Mouse (Mus musculus): ENCODE data around the gene Mrtfa. TPM values are rescaled to one million over a fixed set of nuclear protein-coding genes. Genes with fewer than 3 reads are reported as not detected.

The Mrtfa gene
- polyA plus RNA-seq, 1 experiment from 2014 or later = 26.2 TPM

DNA sequence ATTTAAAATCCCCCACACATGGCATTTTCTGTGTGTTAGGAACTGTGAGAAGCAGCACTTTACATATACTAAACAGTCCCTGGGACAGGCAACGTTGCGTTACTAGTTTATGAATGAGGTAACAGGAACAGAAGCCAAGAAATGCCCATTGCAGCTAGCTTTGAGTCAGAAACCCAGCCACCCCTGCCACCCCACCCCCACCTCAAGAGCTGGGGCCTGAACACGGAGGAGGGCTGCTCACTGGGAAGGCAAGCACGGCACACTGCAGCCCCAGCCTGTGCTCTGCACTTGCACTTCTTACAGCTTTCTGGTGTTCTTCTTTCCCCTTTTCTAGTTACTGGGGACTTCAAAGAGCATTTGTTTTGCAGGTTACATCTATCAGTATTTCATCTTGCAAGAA is 93.1 kb downstream of the Mrtfa start:
- Histone ChIP-seq H3K27me3 (ENCODE audit: control insufficient read depth, insufficient read depth, low read length) (no peaks in the 10 kb centered on the region), H3K4me3 (replicated peaks; ENCODE audit: low read length) (no peak overlapping the region), H3K9ac (ENCODE audit: low read length) (no peak overlapping the region), H3K4me2 (ENCODE audit: low read depth, low read length) (no peak overlapping the region), H3K27ac (ENCODE audit: low read length) (peak overlapping the region; percentile 25; the same call in 1 of the 2 replicates), H3K36me3 (ENCODE audit: control insufficient read depth, insufficient read depth, low read length) (no peaks in the 10 kb centered on the region), H3K9me3 (replicated peaks; ENCODE audit: control insufficient read depth, low read length) (no peaks in the 10 kb centered on the region), H3K4me1 (ENCODE audit: control insufficient read depth, insufficient read depth, low read length) (peaks cover 14% of the 10 kb centered on the region)
- ATAC-seq (ENCODE audit: insufficient read depth, low FRiP score) = peak; percentile 37; the same call in 1 of the 2 replicates
- 30% methylated on average over 4 of the region's 4 CpGs for WGBS

DNA sequence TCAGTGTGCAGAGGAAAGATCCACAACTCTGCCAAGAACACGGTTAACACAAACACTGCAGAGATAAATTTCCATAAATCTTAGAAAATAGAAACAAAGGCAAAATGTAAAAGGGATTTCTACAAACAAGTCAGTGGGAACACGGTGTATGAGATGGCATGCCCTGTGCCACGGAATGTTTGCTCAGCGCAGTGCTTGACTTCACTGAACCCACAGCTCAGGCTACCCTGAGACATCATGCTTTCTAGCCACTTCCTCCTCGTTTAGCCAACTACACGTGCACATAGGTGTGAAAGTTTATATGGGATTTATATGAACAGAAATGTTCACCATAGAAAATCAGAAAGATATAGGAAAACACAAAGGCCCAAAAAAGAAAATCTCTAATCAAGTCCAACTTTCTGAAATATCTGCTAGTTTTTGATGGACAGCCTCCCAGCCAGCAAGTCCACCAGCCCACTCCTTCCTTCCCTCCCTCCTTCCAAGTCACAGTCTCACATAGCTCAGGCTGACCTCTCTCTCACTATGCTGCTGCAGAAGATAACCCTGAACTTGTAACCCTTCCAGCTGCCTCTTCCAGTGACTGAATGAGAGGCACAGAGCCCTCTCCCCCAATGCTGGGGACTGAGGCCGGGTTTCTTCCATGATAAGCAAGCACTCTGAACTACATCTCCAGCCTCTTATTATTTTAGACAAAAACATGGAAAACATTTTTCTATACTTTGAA is 94.1 kb downstream of the Mrtfa start:
- H3K4me3 ChIP-seq (replicated peaks; ENCODE audit: low read length) = no peak overlapping the region
- peaks cover 16% of the 10 kb centered on the region for H3K4me1 ChIP-seq (ENCODE audit: control insufficient read depth, insufficient read depth, low read length)
- no peaks in the 10 kb centered on the region for H3K36me3 ChIP-seq (ENCODE audit: control insufficient read depth, insufficient read depth, low read length)
- H3K9ac ChIP-seq (ENCODE audit: low read length) = no peak overlapping the region
- no peak overlapping the region for H3K4me2 ChIP-seq (ENCODE audit: low read depth, low read length)
- no peaks in the 10 kb centered on the region for H3K9me3 ChIP-seq (replicated peaks; ENCODE audit: control insufficient read depth, low read length)
- WGBS = 27% methylated on average over 7 of the region's 7 CpGs
- H3K27me3 ChIP-seq (ENCODE audit: control insufficient read depth, insufficient read depth, low read length) = no peaks in the 10 kb centered on the region
- peak overlapping the region; percentile 52; the same call in 1 of the 2 replicates for H3K27ac ChIP-seq (ENCODE audit: low read length)
- peak; percentile 66; the same call in 1 of the 2 replicates for ATAC-seq (ENCODE audit: insufficient read depth, low FRiP score)

DNA sequence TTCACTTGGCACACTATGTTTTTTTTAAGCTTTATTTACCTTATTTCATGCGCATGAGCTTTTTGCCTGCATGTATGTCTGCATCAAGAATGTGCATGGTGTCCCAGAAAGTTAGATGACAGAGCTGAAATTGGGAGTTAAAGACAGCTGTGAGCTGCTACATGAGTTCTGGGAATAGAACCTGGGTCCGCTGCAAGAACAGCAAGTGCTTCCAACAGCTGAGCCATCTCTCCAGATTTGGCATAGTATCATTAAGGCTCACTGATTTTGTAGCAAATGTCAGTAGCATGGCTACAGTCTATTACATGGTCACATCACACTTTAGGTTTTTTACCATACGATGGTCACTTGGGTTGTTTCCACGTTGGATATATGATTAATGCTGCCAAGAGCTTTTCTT is 97.5 kb downstream of the Mrtfa start:
- no peak overlapping the region for H3K9ac ChIP-seq (ENCODE audit: low read length)
- no peaks in the 10 kb centered on the region for H3K36me3 ChIP-seq (ENCODE audit: control insufficient read depth, insufficient read depth, low read length)
- no peaks in the 10 kb centered on the region for H3K9me3 ChIP-seq (replicated peaks; ENCODE audit: control insufficient read depth, low read length)
- H3K4me2 ChIP-seq (ENCODE audit: low read depth, low read length) = no peak overlapping the region
- no peak overlapping the region for H3K27ac ChIP-seq (ENCODE audit: low read length)
- H3K4me1 ChIP-seq (ENCODE audit: control insufficient read depth, insufficient read depth, low read length) = peaks cover 26% of the 10 kb centered on the region
- ATAC-seq (ENCODE audit: insufficient read depth, low FRiP score) = no peak
- H3K27me3 ChIP-seq (ENCODE audit: control insufficient read depth, insufficient read depth, low read length) = no peaks in the 10 kb centered on the region
- 72% methylated on average over 4 of the region's 4 CpGs for WGBS
- H3K4me3 ChIP-seq (replicated peaks; ENCODE audit: low read length) = no peak overlapping the region

DNA sequence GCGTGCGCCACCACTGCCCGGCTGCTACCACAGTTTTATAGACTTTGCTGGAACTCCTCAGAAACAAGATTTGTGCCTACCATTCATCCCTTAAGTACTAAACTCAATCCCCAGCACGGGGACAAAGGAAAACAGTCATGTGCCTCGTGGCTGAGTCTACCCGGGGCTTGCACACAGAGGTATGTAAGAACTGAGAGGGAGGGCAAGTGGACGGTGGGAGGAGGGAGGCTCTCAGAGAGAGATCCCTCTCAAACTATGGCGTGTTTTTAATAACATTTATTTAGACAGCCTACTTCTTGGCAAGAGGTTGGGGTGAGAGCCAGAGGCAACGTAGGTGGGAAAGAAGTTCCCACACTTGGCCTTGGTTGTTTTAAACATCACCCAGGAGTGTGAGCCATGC is 98.8 kb downstream of the Mrtfa start:
- Histone ChIP-seq H3K27me3 (ENCODE audit: control insufficient read depth, insufficient read depth, low read length) (no peaks in the 10 kb centered on the region), H3K4me3 (replicated peaks; ENCODE audit: low read length) (no peak overlapping the region), H3K27ac (ENCODE audit: low read length) (peak overlapping the region; percentile 66), H3K4me2 (ENCODE audit: low read depth, low read length) (no peak overlapping the region), H3K4me1 (ENCODE audit: control insufficient read depth, insufficient read depth, low read length) (peaks cover 29% of the 10 kb centered on the region), H3K9me3 (replicated peaks; ENCODE audit: control insufficient read depth, low read length) (no peaks in the 10 kb centered on the region), H3K9ac (ENCODE audit: low read length) (no peak overlapping the region), H3K36me3 (ENCODE audit: control insufficient read depth, insufficient read depth, low read length) (no peaks in the 10 kb centered on the region)
- WGBS = 53% methylated on average over 9 of the region's 9 CpGs
- peak; percentile 57; the same call in 1 of the 2 replicates for ATAC-seq (ENCODE audit: insufficient read depth, low FRiP score)

DNA sequence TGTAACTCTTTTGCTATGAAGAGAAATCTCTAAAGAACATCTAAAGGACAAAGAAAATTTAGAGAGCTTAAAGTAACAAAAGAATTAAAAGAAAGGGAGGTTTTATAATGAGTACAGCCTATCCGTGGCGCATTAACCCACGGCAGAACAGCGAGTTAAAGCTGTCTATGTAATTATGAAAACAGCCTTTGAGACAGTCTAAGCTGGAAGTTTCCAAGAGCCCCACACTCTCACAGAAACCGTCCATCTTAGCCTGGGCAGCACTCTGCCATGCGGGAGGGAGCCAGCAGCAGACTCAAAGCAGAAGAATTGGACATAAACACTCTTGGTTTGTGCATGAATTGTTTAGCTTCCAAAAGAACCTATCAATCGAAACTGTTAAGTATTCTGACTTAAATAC is 103.0 kb downstream of the Mrtfa start:
- Histone ChIP-seq H3K27me3 (ENCODE audit: control insufficient read depth, insufficient read depth, low read length) (no peaks in the 10 kb centered on the region), H3K9me3 (replicated peaks; ENCODE audit: control insufficient read depth, low read length) (no peaks in the 10 kb centered on the region), H3K4me2 (ENCODE audit: low read depth, low read length) (no peak overlapping the region), H3K9ac (ENCODE audit: low read length) (0 out of 2 replicates have a peak overlapping the region, but pooled peaks have one; percentile 36), H3K27ac (ENCODE audit: low read length) (peak overlapping the region; percentile 66), H3K4me3 (replicated peaks; ENCODE audit: low read length) (no peak overlapping the region), H3K36me3 (ENCODE audit: control insufficient read depth, insufficient read depth, low read length) (no peaks in the 10 kb centered on the region), H3K4me1 (ENCODE audit: control insufficient read depth, insufficient read depth, low read length) (peaks cover 43% of the 10 kb centered on the region)
- WGBS = 34% methylated on average over 7 of the region's 7 CpGs
- no peak for ATAC-seq (ENCODE audit: insufficient read depth, low FRiP score)

DNA sequence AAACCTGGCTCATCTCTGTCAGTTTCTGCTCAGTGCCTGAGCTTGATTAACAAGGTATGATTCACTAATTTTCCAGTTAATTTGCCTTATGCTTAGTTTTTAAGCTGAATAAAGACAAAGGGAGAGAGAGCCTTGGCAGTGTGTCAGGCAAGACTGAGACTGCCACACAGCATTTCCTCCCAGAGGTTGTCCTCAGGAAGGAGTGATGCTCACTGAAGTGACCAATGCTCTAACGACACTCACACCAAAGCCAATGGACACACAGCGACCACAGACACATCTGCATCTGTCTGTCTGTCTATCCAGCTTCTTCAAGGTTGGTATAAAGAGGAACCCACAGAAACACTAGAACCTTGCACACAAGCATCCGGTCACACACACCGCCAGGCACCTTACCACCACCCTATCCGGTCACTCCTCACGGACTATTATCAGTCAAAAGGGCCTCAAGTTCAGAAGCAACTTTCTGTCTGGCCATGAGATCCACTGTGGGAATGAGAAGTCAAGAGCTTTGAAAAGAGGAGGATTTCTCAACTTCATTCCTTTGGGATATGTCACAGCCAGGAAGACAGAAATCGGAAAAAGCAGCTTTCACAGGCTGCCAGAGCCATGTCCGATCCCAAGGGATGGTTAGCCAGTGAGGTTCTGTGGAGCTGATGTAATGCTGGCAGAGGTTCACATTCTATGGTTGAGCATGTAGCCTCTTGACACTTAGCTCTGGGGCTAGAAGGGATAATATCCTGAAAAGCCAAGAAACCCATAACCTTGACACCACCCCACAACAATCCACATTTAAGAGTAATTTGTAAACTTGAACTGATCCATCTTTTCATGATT is 103.7 kb downstream of the Mrtfa start:
- no peak overlapping the region for H3K4me3 ChIP-seq (replicated peaks; ENCODE audit: low read length)
- WGBS = 66% methylated on average over 8 of the region's 8 CpGs
- no peaks in the 10 kb centered on the region for H3K27me3 ChIP-seq (ENCODE audit: control insufficient read depth, insufficient read depth, low read length)
- H3K4me2 ChIP-seq (ENCODE audit: low read depth, low read length) = peak overlapping the region; percentile 27; the same call in 1 of the 2 replicates
- H3K4me1 ChIP-seq (ENCODE audit: control insufficient read depth, insufficient read depth, low read length) = peaks cover 43% of the 10 kb centered on the region
- H3K27ac ChIP-seq (ENCODE audit: low read length) = peak overlapping the region; percentile 83
- peak; percentile 77; the same call in 1 of the 2 replicates for ATAC-seq (ENCODE audit: insufficient read depth, low FRiP score)
- H3K9me3 ChIP-seq (replicated peaks; ENCODE audit: control insufficient read depth, low read length) = no peaks in the 10 kb centered on the region
- H3K9ac ChIP-seq (ENCODE audit: low read length) = no peak overlapping the region
- H3K36me3 ChIP-seq (ENCODE audit: control insufficient read depth, insufficient read depth, low read length) = no peaks in the 10 kb centered on the region

DNA sequence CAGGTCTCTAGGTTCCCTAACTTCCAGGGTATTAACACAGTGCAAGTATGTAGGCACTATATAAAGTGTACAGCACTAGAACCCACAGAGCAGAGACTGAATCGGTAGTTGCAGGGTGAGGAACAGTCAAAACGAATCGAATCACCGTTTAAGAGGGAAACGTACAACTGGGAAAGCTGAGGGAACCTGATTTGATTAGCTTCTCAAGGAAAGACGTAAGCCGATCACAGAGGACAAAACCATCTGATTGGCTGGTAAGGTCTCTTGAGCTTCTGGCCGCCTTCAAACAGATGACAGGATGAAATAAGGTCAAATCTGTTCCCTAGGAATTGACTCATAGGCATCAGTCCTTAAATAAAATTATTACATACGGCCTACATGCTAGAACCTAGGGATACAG is 106.7 kb downstream of the Mrtfa start:
- 0 out of 2 replicates have a peak overlapping the region, but pooled peaks have one; percentile 49 for H3K9ac ChIP-seq (ENCODE audit: low read length)
- WGBS = 72% methylated on average over 9 of the region's 9 CpGs
- no peak overlapping the region for H3K4me2 ChIP-seq (ENCODE audit: low read depth, low read length)

DNA sequence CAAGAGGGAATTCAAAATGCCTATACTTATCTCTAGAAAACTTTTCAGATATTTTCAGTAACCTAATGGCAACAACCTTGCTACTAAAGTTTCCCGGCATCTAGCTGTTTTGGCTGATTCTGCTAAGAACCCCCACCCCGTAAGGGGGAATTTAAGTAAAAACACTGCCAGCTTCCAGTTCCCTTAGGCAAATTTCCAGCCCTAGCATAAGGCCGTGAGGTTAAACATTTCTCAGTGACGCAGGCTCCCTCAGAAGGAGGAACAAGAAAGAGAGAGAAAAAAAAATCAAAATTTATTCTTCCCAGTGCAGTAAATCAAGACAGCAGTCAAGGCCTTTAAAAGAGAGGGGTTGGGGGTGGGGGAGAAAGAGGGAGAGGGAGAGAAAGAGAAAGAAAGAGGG is 107.3 kb downstream of the Mrtfa start:
- Histone ChIP-seq H3K4me3 (replicated peaks; ENCODE audit: low read length) (no peak overlapping the region), H3K4me2 (ENCODE audit: low read depth, low read length) (no peak overlapping the region), H3K4me1 (ENCODE audit: control insufficient read depth, insufficient read depth, low read length) (peaks cover 30% of the 10 kb centered on the region), H3K27ac (ENCODE audit: low read length) (peak overlapping the region; percentile 64), H3K9me3 (replicated peaks; ENCODE audit: control insufficient read depth, low read length) (no peaks in the 10 kb centered on the region), H3K9ac (ENCODE audit: low read length) (no peak overlapping the region), H3K36me3 (ENCODE audit: control insufficient read depth, insufficient read depth, low read length) (no peaks in the 10 kb centered on the region), H3K27me3 (ENCODE audit: control insufficient read depth, insufficient read depth, low read length) (no peaks in the 10 kb centered on the region)
- ATAC-seq (ENCODE audit: insufficient read depth, low FRiP score) = no peak
- 31% methylated on average over 4 of the region's 4 CpGs for WGBS

More for the DNA sequence above, 106.7 kb downstream of the Mrtfa start:
- H3K4me3 ChIP-seq (replicated peaks; ENCODE audit: low read length) = no peak overlapping the region
- no peaks in the 10 kb centered on the region for H3K27me3 ChIP-seq (ENCODE audit: control insufficient read depth, insufficient read depth, low read length)
- H3K36me3 ChIP-seq (ENCODE audit: control insufficient read depth, insufficient read depth, low read length) = no peaks in the 10 kb centered on the region
- peak overlapping the region; percentile 64 for H3K27ac ChIP-seq (ENCODE audit: low read length)
- peaks cover 30% of the 10 kb centered on the region for H3K4me1 ChIP-seq (ENCODE audit: control insufficient read depth, insufficient read depth, low read length)
- H3K9me3 ChIP-seq (replicated peaks; ENCODE audit: control insufficient read depth, low read length) = no peaks in the 10 kb centered on the region
- no peak for ATAC-seq (ENCODE audit: insufficient read depth, low FRiP score)

DNA sequence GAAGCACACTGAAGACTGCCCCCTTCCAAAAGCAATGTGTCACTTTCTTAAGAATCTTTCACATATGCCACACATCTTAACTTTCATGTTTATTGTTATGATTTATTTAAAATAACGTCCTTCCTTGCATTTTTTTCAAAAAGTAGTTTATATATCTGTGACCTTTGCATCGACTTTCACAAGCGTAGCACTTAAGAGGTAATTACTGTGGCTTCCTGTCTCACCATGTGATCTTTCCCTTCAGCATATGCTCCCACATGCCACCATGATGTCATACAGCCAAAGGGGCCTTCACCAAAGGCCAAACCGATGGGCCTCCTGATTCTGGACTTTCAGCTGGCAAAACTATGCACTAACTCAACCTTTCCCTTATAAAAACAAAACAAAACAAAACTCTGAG is 109.3 kb downstream of the Mrtfa start:
- H3K36me3 ChIP-seq (ENCODE audit: control insufficient read depth, insufficient read depth, low read length) = no peaks in the 10 kb centered on the region
- no peaks in the 10 kb centered on the region for H3K9me3 ChIP-seq (replicated peaks; ENCODE audit: control insufficient read depth, low read length)
- H3K27ac ChIP-seq (ENCODE audit: low read length) = no peak overlapping the region
- no peak overlapping the region for H3K4me2 ChIP-seq (ENCODE audit: low read depth, low read length)
- H3K4me3 ChIP-seq (replicated peaks; ENCODE audit: low read length) = no peak overlapping the region
- peaks cover 15% of the 10 kb centered on the region; the same call in 1 of the 2 replicates for H3K4me1 ChIP-seq (ENCODE audit: control insufficient read depth, insufficient read depth, low read length)
- 35% methylated on average over 4 of the region's 4 CpGs for WGBS
- no peaks in the 10 kb centered on the region for H3K27me3 ChIP-seq (ENCODE audit: control insufficient read depth, insufficient read depth, low read length)
- no peak for ATAC-seq (ENCODE audit: insufficient read depth, low FRiP score)
- no peak overlapping the region for H3K9ac ChIP-seq (ENCODE audit: low read length)
